Mouse (Mus musculus) heart, embryonic 13.5 days (tissue): ENCODE results near the gene Nlrp1b. TPM values are rescaled to one million over a fixed set of nuclear protein-coding genes. Genes with fewer than 3 reads are reported as not detected.

Experiments used
- ATAC-seq: fragments of 200-750 bp; cut with Nextera tagmentation; 2 replicates; pipeline ENCODE4 v1.8.0; 2017; ENCODE audit warnings: moderate TSS enrichment; ENCODE audit not compliant: insufficient number of reproducible peaks, low FRiP score, low TSS enrichment; ENCODE audit errors: extremely low read depth
- H3K27ac ChIP-seq: fragments of 300-500 bp; sonication (generic); replicated peaks from 2 replicates; pipeline ENCODE4 v1.5.1; 2015; ENCODE audit warnings: moderate library complexity, mild to moderate bottlenecking, inconsistent platforms
- H3K27me3 ChIP-seq: fragments of 300-500 bp; sonication (generic); replicated peaks from 2 replicates; pipeline ENCODE4 v1.6.1; 2015; ENCODE audit warnings: mild to moderate bottlenecking, inconsistent platforms
- H3K36me3 ChIP-seq: fragments of 300-500 bp; sonication (generic); 2 replicates; pipeline ENCODE4 v1.6.1; 2015; ENCODE audit warnings: mild to moderate bottlenecking, inconsistent platforms
- H3K4me1 ChIP-seq: fragments of 300-500 bp; sonication (generic); 2 replicates; pipeline ENCODE4 v1.6.1; 2015; ENCODE audit warnings: inconsistent platforms
- H3K4me2 ChIP-seq: fragments of 300-500 bp; sonication (generic); 2 replicates; pipeline ENCODE4 v1.6.1; 2015; ENCODE audit warnings: inconsistent platforms, mild to moderate bottlenecking, moderate library complexity
- H3K4me3 ChIP-seq: fragments of 300-500 bp; sonication (generic); 2 replicates; pipeline ENCODE4 v1.5.1; 2015; ENCODE audit warnings: moderate library complexity, mild to moderate bottlenecking, inconsistent platforms
- H3K9ac ChIP-seq: fragments of 300-500 bp; sonication (generic); 2 replicates; pipeline ENCODE4 v1.6.1; 2015; ENCODE audit warnings: inconsistent platforms, mild to moderate bottlenecking, moderate library complexity
- H3K9me3 ChIP-seq: fragments of 300-500 bp; sonication (generic); 2 replicates; pipeline ENCODE4 v1.6.1; 2016; ENCODE audit warnings: inconsistent platforms
- WGBS: fragments of 180-500 bp; shearing (Covaris S2); methylation state at CpG from one replicate; pipeline ENCODE4 v1.1.7; 2015; ENCODE audit warnings: mixed read lengths; 5-methylcytosine and 5-hydroxymethylcytosine counted together
- polyA plus RNA-seq: library from polyadenylated mRNA; unstranded; fragments of >200 nt; fragmentation: Nextera tagmentation; extraction: Ambion mirVana; gene quantifications from 2 replicates; pipeline ENCODE4 v1.2.1, GENCODE M21; 2015

Gene Nlrp1b
- polyA plus RNA-seq: not detected in 2 replicates

DNA sequence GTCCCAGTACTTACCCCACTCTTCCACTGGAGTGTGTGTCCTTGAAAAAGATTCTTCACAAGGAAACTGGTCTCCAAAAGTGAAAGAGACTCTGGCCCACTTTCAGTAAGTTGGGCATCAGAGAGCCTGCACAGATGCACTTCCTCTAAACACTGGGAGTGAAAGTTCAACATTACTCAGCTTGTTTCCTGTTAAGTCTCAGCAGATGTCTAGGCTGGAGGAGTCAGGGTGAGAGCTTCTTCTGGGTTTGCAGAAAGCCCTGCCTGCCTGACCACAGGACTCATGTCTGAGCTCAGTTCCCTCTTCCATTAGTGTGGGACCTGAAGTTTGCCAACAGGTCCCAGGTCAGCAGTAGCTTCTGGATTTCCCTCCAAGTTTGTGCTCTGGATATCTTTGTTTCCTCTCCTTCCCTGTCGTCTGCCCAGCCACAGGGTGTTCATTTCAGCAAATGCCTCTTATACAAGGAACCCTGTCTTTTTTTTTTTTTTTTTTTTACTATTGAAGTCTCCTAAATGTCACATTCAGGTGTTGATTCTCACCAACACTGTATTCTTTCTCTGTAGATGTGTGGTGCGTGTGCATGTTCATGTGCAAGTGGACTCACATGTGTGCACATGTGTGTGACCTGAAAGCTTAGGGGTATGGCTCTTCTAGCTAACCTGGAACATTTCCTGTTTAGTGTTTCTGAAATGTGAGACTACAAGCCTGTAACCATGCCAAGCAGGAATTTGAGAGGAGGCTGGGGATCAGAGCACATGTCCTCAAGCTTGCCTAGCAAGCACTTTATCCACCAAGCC is at the start of gene Nlrp1b:
Nlrp1b (minus strand) TSS at position 50 of the 797 bp plus-strand sequence.
- no peaks in the 10 kb centered on the region for H3K36me3 ChIP-seq
- H3K9me3 ChIP-seq: no peaks in the 10 kb centered on the region
- ATAC-seq: no peak
- 51% methylated on average over 2 of the region's 2 CpGs for WGBS
- no peak within 1 kb of the TSS for H3K4me2 ChIP-seq
- no peak within 1 kb of the TSS for H3K9ac ChIP-seq
- H3K4me1 ChIP-seq: no peaks in the 10 kb centered on the region
- no peak within 1 kb of the TSS for H3K27ac ChIP-seq
- H3K27me3 ChIP-seq: no peaks in the 10 kb centered on the region; the same call in 1 of the 2 replicates
- H3K4me3 ChIP-seq: no peak within 1 kb of the TSS

DNA sequence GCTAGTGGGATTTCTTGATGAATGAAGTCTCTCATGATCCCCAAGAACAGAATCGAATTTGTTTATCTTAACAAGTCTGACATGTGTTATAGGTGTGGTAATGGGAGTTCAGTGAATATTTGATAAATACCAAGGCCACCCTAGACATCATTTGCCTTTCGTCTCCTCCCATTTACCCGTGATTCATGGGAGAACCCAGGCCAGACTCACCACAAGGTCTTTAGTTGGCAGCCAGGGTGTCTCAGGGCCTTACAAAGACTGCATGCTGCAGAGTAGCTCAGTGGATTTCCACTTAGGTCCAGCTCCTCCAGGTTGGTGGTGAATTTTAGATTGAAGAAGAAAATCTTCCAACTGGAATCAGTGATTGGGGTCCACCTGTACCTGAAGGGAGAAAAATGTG is 30.5 kb upstream of the Nlrp1b start:
- no peak for ATAC-seq
- 59% methylated on average over 3 of the region's 3 CpGs for WGBS
- Histone ChIP-seq H3K9me3 (no peaks in the 10 kb centered on the region), H3K27me3 (no peaks in the 10 kb centered on the region), H3K4me1 (no peaks in the 10 kb centered on the region), H3K9ac (no peak overlapping the region), H3K27ac (no peak overlapping the region), H3K4me3 (no peak overlapping the region), H3K36me3 (no peaks in the 10 kb centered on the region), H3K4me2 (no peak overlapping the region)

DNA sequence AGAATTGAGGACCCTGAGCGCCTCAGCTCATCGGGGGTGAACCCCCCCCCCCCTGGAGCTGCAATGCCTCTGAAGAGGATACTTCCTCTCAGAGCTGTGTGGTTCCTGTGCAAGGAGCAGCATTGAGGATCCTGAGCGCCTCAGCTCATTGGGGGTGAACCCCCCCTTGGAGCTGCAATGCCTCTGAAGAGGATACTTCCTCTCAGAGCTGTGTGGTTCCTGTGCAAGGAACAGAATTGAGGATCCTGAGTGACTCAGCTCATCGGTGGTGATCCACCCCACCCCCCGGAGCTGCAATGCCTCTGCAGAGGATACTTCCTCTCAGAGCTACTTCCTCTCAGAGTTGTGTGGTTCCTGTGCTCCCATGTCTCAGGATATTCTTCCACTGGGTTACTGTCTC is 20.8 kb upstream of the Nlrp1b start:
- Histone ChIP-seq H3K36me3 (no peaks in the 10 kb centered on the region), H3K4me3 (no peak overlapping the region), H3K4me1 (no peaks in the 10 kb centered on the region), H3K27ac (no peak overlapping the region), H3K27me3 (no peaks in the 10 kb centered on the region), H3K4me2 (no peak overlapping the region), H3K9me3 (no peaks in the 10 kb centered on the region), H3K9ac (no peak overlapping the region)
- ATAC-seq: no peak
- WGBS: 60% methylated on average over 5 of the region's 5 CpGs

DNA sequence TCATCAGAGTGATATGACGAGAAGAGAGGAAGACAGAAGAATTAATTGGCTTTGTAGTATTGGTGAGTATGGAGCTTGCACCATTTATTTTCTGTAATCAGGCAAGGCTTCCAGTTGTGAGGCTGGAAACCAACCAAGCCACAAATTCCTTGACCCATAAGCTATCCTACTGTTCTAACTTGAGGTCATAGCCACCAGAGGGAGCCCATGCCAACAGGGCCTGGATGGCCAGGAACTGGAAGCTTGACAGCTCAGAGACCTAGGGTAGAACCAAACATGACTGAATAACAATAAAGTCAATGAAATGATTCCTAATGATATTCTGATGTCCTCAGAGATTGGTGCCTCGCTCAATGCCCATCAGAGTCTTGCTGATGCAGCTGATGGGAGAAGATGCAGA is 5.9 kb downstream of the Nlrp1b start:
- Histone ChIP-seq H3K9me3 (0 out of 2 replicates have a peak, but pooled peaks cover 5% of the 10 kb centered on the region), H3K27me3 (no peaks in the 10 kb centered on the region; the same call in 1 of the 2 replicates)
- 56% methylated on average over 2 of the region's 2 CpGs for WGBS

DNA sequence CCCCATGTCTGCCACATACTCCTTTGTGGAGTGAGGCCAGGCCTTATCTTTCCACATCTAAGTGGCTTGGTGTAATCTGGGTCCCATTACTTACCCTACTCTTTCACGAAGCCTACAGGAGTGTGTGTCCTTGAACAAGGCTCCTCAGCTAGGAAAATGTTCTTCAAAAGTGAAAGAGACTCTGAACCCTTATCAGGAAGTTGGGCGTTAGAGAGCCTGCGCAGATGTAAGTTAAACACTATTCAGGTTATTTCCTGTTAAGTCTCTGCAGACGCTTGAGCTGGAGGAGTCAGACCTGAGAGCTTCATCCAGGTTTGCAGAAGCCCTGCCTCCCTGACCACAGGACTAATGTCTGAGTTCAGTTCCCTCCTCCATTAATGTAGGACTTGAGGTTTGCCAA is 27.8 kb downstream of the Nlrp1b start:
- WGBS: 46% methylated on average over 4 of the region's 4 CpGs
- Histone ChIP-seq H3K36me3 (no peaks in the 10 kb centered on the region), H3K27ac (no peak overlapping the region), H3K4me3 (no peak overlapping the region), H3K4me2 (no peak overlapping the region), H3K4me1 (no peaks in the 10 kb centered on the region), H3K27me3 (no peaks in the 10 kb centered on the region), H3K9ac (no peak overlapping the region), H3K9me3 (no peaks in the 10 kb centered on the region)
- no peak for ATAC-seq

More for the DNA sequence above, 5.9 kb downstream of the Nlrp1b start:
- no peaks in the 10 kb centered on the region for H3K4me1 ChIP-seq
- no peak overlapping the region for H3K4me2 ChIP-seq
- H3K36me3 ChIP-seq: no peaks in the 10 kb centered on the region
- H3K4me3 ChIP-seq: no peak overlapping the region
- no peak for ATAC-seq
- no peak overlapping the region for H3K27ac ChIP-seq
- no peak overlapping the region for H3K9ac ChIP-seq

DNA sequence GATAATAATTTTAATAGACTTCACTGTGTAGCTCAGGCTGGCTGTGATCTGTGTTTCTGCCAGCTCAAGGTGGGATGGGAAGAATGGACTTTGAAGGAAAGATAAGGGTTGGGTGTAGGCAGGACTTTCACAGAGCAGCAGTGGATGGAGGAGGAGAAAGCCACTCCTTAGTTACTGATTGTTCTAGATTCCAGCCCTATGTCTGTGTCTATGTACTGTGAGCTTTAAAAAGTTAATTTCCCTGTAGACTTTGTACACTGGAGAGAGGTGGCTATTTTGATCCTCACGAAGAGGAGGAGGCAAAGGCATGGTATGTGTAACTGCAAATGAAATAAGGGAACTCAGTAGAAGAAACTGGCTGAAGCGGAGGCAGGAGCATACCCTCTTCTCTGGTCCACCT is 31.2 kb downstream of the Nlrp1b start:
- 75% methylated on average over 2 of the region's 2 CpGs for WGBS
- no peaks in the 10 kb centered on the region for H3K4me1 ChIP-seq
- H3K27me3 ChIP-seq: no peaks in the 10 kb centered on the region
- H3K9ac ChIP-seq: no peak overlapping the region
- H3K36me3 ChIP-seq: no peaks in the 10 kb centered on the region
- no peak overlapping the region for H3K27ac ChIP-seq
- H3K9me3 ChIP-seq: no peaks in the 10 kb centered on the region
- H3K4me2 ChIP-seq: no peak overlapping the region
- H3K4me3 ChIP-seq: no peak overlapping the region
- ATAC-seq: no peak; the same call in 1 of the 2 replicates

DNA sequence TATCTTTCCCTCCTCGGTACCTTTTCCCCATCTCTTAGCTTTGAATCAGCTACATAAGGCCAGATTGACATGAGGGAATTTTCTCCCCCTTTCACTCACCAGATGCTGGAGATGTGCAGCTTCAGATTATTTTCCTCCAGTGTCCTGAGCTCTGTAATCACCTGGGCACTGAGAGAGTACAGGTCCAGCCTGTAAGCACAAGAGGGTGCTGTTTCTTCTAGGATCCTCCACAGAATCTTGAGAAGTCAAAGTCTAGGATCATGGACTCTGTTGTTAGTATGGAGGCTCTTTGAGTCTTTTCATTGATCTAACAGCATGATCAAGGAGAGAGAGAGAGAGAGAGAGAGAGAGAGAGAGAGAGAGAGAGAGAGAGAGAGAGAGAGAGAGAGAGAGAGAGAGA is 60.9 kb downstream of the Nlrp1b start:
- ATAC-seq: no peak
- no peak overlapping the region for H3K27ac ChIP-seq

DNA sequence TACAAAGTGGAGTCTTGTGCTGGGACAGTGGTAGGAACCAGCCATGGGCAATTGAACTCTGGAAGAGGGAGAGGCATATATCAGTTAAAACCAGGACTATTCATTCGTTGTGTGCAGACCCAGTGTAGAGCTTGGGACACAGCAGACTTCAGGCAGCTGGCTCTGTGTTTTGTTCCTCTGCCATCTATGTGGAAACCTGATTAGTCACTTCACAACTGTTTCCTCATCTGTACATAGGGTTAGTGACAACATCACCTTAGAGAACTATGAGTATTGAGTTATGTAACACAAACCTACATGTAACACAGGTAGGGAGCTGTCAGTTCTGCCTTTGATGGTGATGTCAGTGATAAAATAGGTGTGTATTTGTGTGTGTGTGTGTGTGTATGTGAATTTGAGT is 66.4 kb downstream of the Nlrp1b start:
- no peak overlapping the region for H3K4me2 ChIP-seq
- H3K4me1 ChIP-seq: no peaks in the 10 kb centered on the region
- WGBS: 44% methylated on average over 1 of the region's 1 CpGs
- H3K4me3 ChIP-seq: no peak overlapping the region
- no peak overlapping the region for H3K27ac ChIP-seq
- H3K36me3 ChIP-seq: no peaks in the 10 kb centered on the region
- no peaks in the 10 kb centered on the region for H3K9me3 ChIP-seq
- no peaks in the 10 kb centered on the region for H3K27me3 ChIP-seq
- no peak overlapping the region for H3K9ac ChIP-seq
- no peak for ATAC-seq

More for the DNA sequence above, 60.9 kb downstream of the Nlrp1b start:
- no peaks in the 10 kb centered on the region for H3K9me3 ChIP-seq
- 56% methylated on average over 1 of the region's 1 CpGs for WGBS
- H3K9ac ChIP-seq: no peak overlapping the region
- no peak overlapping the region for H3K4me3 ChIP-seq
- H3K27me3 ChIP-seq: no peaks in the 10 kb centered on the region
- no peaks in the 10 kb centered on the region for H3K36me3 ChIP-seq
- no peak overlapping the region for H3K4me2 ChIP-seq
- H3K4me1 ChIP-seq: no peaks in the 10 kb centered on the region

DNA sequence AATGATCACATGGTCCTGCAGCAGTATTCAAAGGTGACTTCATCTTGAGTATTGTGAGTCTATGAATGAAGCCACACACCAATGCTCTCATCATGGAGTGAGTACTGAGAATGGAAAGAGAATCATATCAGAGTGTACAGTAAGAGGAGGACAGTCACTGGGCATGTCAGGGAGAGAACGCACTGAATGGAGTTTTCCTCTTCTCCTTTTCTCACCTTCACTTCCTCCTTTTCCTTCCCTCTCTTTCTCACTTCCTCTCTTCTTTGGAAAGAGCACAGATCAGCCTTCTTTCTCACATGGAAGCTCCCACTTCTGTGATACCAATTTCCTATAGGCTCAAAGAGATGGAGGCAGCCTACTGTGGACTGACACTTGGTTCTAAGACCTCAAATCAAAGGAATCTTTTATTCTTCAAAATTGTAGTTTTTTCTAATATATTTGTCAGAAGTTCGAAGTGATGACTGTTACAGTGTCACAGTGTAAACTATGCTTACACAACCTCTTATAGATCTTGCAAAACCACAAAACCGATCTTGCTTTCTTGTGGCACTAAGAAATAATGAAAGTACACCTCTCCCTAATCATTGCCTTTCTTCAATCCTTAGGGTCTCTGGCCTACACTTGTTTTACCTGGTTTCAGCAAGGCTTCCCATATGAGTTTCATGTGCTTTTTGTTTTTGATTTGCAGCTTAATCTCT is 70.9 kb downstream of the Nlrp1b start:
- H3K27me3 ChIP-seq: no peaks in the 10 kb centered on the region
- no peaks in the 10 kb centered on the region for H3K36me3 ChIP-seq
- no peak overlapping the region for H3K4me3 ChIP-seq
- no peaks in the 10 kb centered on the region for H3K4me1 ChIP-seq
- no peak overlapping the region for H3K4me2 ChIP-seq
- H3K27ac ChIP-seq: no peak overlapping the region
- ATAC-seq: no peak
- no peaks in the 10 kb centered on the region for H3K9me3 ChIP-seq
- no peak overlapping the region for H3K9ac ChIP-seq
- 68% methylated on average over 3 of the region's 3 CpGs for WGBS

DNA sequence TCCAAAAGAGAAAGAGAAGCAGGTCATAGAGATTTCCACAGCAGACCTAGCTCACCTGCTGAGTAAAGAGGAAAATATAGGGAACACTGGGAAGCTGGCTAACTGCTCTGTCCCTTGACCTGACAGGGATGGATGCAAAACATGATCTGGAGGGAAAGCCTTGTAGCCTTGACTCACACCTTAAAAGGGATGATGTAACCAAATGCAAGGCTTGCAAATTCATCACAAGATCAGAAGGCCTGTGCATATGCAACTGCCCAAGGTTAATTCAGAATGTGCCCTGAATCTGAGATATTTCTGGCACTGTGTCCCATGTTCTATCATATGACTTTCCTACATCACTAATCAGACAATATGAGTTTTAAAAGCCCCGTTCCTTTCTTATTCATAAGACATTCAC is 75.3 kb downstream of the Nlrp1b start:
- H3K9ac ChIP-seq: no peak overlapping the region
- H3K27me3 ChIP-seq: no peaks in the 10 kb centered on the region
- WGBS: 70% methylated on average over 1 of the region's 1 CpGs
- H3K27ac ChIP-seq: no peak overlapping the region
- no peaks in the 10 kb centered on the region for H3K4me1 ChIP-seq
- no peaks in the 10 kb centered on the region for H3K9me3 ChIP-seq
- no peak for ATAC-seq
- H3K36me3 ChIP-seq: no peaks in the 10 kb centered on the region
- no peak overlapping the region for H3K4me3 ChIP-seq
- no peak overlapping the region for H3K4me2 ChIP-seq

DNA sequence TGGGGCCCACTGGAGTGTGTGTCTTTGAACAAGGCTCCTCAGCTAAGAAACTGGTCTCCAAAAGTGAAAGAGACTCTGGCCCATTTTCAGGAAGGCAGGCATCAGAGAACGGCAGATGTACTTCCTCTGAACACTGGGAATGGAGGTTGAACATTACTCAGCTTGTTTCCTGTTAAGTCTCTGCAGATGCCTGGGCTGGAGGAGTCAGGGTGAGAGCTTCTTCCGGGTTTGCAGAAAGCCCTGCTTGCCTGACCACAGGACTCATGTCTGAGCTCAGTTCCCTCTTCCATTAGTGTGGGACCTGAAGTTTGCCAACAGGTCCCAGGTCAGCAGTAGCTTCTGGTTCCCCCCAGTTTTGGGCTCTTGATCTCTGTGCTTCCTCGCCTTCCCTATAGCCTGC is 85.9 kb downstream of the Nlrp1b start, which contains the start of gene Nlrp1a:
Nlrp1a (minus strand) TSS at position 44 of the 400 bp plus-strand sequence.
- Histone ChIP-seq H3K27me3 (no peaks in the 10 kb centered on the region), H3K36me3 (no peaks in the 10 kb centered on the region), H3K27ac (no peak within 1 kb of the TSS), H3K9me3 (no peaks in the 10 kb centered on the region), H3K9ac (no peak within 1 kb of the TSS), H3K4me2 (no peak within 1 kb of the TSS), H3K4me3 (no peak within 1 kb of the TSS), H3K4me1 (no peaks in the 10 kb centered on the region)
- no peak for ATAC-seq
- 59% methylated on average over 3 of the region's 3 CpGs for WGBS
